Mouse (Mus musculus): ENCODE results near the gene Arhgap23. TPM values are rescaled to one million over a fixed set of nuclear protein-coding genes. Genes with fewer than 3 reads are reported as not detected.

The Arhgap23 gene
- polyA plus RNA-seq, 1 experiment, result 26.0 TPM

DNA sequence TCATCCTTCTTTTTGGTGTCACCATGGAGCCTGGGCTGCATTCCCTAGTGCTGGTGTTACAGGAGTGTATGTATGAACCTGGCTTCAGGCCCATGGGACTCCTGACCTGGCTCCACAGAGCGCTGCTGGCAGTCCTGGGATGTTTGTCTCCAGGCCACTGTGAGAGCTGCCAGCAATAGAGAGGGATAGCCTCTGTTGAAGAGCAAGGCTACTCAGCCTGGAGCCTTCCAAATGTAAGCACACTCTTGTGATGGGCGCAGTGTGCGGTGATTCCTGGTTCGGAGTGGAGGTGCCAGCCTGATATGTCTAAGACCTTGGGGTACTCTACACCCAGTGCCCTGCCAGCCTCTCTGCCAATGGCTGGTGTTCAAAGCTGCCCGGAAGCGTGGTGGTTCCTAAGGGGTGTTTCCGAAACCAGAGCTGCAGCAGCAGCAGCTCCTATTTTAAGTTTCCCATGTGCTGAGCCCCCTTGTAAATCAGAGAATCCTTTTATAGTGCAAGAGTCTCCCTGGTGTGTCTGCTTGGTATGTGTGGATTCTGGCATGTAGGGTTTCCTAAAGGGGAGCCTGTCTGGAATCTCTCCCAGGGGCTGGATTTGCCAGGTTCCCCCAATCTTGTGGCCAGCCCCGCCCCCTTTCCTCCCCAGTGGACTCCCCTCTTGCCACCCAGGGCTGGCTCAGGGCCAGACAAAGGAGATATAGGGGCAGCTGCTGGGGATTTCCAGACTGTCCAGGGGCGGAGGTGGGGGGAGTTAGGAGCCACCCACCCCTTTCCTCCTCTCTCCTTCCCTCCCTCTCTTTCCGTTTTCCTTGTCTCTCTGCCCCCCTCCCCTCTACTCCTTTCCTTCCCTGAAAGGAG lies 9.0 kb upstream of the Arhgap23 start:
- DNase-seq (ENCODE audit: low spot score), result peak; percentile 27

DNA sequence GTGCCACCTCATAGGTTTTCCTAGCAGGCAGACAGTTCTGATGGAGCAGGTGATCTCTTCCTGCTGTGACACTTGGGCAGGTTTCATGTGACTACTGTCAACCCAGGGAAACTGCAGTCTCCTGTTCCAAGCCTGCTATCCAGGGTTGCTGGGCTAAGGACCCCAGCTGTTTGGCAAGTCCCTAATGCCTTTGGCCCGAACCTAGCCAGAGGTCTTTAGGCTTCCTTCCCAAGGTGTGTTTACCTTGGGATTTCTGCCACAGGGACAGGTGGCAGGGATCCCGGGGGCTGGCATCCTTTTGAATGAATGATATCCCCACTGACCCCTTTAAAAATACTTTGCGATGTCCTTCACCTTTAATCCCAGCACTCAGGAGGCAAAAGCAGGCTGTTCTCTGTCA lies 7.9 kb upstream of the Arhgap23 start:
- peak; percentile 19 for DNase-seq (ENCODE audit: low spot score)

DNA sequence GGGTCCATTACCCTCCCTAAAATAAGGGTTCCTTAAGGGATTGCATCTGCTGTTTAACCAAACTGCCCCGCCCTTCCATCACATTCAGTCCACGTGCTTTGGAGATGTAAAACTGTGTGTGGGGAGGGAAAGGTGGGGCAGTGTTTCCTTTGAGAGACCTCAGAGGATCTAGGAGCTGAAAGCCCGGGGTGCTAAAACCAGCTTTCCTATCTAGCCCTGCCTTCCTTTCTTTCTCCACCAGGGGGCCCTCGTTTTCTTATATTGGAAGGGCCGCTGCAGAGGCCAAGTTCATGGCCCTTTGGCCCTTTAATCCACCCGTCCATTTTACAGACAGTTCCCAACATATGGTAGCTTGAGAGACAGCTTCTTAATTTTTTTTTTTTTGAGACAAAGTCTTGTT lies 7.2 kb upstream of the Arhgap23 start:
- DNase-seq (ENCODE audit: low spot score), result peak; percentile 35

DNA sequence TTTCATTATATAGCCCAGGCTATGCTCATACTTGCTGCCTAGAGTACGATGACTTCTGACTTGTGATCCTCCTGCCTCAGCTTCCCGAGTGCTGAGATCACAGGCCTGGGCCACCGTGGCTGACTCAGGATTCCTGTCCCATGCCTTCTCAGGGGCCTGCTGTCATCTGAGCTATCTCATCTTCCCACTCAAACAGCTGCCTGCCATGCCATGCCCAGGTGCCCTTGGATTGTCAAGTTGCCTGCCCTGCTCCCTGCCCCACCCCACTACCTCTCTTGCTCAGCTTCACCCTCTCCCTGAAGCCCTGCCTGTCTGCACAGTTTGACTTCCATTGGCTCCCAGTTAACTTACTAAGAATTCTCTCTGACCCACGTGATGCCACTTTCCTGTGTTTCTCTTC lies 4.4 kb upstream of the Arhgap23 start:
- no peak for DNase-seq (ENCODE audit: low spot score)

DNA sequence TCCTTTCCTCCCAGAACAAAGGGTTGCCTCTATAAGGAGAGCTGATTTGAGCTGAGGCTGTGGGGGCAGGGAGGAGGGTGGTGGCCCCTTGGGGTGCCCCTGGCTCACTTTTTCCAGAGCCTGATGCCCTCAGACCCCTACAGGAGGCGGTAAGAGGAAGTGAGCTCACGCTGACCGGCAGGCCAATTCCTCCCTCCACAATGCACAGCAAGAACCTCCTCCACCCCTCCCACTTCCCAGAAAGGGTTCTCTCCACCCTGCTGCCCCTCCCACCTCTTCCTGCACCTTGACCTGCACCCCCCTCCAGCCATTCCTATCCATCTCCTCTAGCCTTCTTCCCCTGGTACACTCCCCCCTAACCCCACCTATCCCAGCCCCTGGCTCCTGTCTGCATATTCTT lies 3.2 kb upstream of the Arhgap23 start:
- no peak for DNase-seq (ENCODE audit: low spot score)

DNA sequence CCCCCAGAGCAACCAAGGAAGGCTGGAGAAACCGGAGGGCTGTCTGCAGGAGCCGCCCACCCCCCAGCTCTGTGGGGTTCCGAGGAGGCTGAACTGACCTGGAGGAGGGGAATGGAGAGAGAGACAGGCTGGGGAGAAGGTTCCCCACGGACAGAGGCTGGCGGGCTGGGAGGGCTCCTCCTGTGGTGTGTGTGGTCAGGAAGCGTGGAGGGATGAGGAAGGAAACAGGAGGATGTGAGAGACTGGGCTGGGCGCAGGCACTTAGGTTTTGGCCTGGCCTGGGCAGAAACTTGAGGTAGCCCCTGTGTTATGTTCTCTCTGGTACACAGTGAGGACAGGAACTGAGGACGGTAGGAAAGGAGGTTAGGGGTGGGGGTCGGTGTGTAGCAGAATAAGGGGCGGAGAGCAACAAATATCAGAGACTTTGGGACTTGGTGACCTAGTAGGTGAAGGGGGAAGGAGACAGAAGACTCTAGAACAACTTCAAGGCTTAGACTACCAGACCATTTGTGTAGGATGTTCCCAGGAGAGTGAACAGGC lies 2.5 kb upstream of the Arhgap23 start:
- DNase-seq (ENCODE audit: low spot score), result no peak

DNA sequence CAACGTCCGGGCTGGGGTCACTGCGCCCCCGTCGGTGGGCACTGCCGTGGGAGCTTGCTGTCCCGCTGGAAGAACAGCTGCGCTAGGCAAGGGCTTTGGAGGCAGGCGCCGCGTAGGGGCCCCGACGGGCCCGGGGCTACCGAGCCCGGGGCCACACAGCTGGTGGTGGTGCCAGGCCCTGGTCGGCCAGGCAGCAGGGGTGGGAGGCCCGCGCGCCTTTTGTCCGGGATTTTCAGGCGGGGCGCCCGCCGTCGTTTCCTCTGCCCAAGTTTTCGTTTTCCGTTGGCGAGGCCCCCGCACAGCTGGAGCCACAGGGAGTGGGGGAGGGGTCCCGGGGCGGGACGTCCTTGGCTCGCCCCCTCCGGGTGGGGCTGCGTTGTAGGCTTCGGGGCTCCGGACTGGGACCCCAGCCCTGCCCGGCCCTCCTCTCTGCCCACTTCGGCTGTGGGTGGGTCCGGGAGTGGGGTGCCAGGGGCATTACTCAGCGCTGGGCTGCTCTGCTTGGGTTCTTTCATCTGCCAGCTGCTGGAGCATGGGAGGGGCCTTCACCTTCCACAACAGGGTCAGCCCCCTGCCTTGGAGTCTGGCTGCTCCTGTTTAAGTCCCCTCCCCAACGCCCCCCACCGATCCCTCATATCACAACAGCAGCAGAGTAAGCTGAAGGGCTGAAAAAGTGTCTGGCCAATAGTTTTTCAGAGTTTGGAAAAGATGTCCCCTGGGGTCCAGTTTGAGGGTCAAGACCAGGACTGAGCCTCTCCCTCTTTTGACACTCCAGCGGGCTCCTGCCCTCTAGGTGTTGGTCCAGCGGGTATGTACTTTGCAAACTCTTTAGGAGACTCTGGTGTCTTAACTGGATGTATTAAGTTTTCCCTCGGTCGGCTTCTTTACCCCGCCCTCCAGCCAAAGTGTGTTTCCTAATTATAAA lies 641 bp downstream of the Arhgap23 start:
- DNase-seq (ENCODE audit: low spot score), result no peak

DNA sequence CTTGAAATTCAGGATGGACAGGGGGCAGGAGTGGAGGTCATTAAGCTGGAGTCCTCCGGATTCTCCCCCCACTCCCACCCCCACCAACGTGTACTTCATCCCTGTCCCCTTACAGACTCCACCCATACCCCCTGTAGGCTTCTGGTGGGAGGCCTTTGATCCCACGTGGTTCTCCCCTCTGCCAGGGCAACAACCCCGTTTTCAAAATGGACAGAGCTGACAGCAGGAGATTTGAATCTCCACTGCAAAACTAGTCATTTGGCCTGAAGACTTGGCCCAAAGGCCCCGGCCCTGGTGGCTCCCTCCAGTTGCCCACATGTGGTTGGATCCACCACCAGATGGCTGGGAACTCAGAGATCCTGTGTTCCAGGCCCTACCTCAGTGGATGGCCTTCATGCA lies 1.3 kb downstream of the Arhgap23 start:
- no peak for DNase-seq (ENCODE audit: low spot score)

DNA sequence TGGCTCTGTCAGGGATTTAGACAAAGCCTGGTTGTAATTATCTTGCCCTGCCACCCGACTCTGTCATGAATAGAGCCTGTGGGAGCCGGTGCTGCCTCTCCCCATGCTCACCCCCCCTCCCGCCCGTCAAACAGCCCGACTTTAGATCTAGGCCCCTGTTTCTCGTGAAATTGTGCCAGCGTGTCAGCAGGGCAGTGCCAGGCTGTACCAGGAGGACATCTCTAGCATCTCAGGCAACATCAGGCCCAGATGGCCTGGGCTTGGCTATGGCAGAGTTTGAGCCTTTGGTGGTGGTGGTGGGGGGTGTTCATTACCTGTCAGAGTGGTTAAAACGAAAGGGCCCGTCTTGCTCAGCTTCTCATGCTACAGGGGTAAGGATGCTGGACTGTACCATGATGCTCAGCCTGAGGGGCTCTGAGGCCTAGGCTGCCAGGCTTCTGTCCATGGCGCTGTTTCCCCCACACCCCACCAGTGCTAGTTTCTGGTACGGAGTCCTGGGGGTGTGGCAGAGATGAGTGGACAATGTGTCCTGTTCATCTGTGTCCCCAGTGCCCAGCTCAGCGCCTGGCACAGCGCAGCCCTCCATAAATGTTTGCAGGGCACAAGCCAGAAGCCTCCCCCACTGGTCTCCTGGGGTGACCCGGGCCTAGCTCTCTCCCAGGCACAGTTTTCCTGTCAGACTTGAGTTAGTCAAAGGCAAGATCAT lies 3.7 kb downstream of the Arhgap23 start:
- no peak for DNase-seq (ENCODE audit: low spot score)

DNA sequence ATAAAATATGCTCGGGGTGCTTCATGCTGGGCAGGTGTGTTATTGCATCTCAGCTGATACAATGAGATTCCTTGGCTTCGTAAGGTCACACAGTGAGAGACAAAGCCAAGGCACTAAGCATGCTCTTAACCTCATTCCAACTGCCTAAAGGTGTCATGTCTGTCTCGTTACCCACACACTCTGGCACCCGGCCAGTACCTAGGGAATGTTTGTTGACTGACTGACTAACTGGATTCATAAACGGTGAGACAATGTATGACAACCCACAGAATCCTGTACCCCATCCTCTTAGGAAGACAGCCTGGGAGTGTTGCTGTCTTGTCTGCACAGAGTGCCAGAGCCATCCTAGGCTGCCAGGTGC lies 4.2 kb downstream of the Arhgap23 start:
- no peak for DNase-seq (ENCODE audit: low spot score)

DNA sequence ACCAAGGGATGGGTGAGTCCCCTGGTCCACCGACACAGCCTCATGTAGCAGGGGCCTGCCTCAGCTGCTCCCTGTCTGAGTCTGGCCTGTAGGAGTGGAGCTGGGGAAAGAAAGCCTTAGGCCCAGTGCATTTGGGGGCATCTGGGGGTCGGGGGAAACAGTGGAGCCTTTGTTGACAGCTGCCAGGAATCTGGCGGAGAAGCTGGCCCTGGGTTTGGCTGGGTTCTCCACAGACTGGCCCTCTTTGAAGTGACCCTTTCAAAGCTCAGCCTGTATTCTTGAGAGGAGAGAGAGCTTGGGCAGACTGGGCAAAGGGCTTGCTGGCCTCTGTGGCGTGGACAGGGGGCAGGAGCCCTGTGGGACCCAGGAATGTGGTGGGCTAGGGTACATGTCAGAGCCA lies 7.2 kb downstream of the Arhgap23 start:
- DNase-seq (ENCODE audit: low spot score), result no peak

DNA sequence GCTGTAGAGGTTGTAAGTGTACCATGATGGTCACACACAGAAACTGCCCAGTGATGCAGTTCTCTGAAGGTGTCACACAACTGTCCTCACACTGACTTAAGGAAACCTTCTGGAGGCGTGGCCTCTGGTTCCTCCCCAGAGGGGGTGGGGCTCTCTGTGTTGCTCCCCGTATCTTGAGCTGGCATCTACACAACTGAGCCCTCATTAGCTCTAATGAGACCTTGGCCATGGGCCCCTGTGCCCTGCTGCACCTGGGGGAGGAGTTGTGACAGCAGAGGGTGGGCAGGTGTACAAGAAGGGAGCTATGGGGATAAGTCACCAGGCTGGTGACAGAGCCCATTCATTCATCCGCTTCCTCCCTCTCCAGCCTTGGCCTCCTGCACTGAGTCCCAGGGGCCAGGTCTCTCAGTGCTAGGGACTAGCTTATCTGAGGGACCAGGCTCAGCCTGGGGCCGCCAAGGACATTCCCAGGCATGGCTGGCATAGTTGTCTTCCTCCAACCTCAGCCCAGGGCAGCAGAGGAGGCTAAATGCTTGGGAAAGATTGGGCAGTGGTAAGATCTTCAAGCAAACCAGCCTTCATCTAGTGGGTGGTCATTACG lies 8.9 kb downstream of the Arhgap23 start:
- no peak for DNase-seq (ENCODE audit: low spot score)

DNA sequence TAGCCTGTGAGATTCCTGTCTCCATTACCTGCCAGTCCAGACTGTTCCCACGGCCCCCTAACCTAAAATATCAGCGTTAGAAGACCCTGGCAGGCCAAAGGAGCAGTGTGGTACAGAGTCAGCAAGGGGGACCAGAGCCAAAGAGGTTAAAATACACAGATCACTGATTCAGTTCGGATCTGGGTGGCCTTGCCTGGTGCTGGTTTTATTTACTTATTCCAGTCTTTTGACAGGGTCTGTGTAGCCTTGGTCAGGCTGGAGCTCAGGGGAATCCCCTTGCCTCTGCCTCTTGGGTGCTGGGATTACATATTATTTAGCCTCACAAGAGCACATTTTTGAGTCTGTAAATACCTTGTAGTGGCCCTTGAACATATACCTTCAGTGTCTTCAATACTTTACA lies 9.5 kb downstream of the Arhgap23 start:
- no peak for DNase-seq (ENCODE audit: low spot score)

DNA sequence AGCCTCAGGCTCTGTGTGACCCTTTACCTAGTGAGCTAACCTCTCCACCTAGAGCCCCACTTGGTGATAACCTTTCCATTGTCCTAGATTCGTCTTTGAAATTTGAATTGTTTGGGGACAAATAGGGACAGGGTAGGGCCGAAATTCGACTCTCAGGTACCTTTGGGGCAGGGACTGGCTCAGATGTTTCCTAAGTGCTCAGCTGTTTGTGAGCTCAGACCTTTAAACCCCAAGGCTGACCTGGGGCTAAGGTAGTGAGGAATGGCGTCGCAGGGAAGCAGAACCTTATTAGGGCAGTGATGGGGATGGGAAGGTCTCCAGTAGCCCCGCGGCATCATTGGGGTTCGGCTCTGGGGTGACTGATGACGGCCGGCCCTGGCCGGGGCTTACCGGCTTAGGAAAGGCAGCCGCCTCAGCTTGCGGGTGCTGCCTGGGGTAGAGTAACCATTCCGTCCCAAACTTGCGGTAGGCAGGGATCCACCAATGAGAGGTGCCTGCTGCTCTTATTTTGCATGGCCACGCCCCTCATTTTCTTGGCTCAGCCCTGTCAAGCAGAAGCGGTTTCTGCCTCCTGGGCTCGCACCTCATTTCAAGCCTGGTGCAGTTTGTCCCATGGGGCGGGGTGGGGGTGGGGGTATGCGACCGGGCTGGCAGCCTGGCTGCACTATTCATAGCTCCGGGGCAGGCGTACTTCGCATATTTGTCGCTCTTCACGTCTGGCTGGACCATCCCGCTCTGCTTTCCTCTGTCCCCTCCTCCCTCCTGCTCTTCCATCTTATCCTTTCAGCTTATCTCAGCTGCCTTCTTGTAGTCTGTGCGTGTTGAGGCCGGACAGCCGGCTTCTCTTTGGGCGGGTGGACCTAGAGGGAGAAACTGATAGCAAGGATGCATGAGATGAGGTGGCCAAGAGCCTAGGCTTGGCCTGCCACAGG lies 12.7 kb downstream of the Arhgap23 start:
- DNase-seq (ENCODE audit: low spot score), result no peak

DNA sequence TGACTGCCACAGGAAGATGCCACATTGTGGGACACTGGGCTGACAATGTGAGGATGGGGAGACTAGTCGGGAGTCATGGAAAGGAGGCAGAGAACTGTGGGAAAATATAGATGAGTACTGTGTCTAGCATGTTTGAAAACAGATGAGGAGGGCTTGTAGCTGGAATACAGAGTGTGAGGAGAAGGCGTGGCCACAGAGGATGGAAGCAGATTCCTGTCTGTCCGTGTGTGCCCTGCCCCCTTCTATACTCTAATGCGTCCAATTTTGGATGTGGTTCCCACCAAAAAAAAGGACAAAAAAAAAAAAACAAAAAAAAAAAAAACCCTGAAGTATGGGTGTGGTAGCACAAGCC lies 13.4 kb downstream of the Arhgap23 start:
- no peak for DNase-seq (ENCODE audit: low spot score)

DNA sequence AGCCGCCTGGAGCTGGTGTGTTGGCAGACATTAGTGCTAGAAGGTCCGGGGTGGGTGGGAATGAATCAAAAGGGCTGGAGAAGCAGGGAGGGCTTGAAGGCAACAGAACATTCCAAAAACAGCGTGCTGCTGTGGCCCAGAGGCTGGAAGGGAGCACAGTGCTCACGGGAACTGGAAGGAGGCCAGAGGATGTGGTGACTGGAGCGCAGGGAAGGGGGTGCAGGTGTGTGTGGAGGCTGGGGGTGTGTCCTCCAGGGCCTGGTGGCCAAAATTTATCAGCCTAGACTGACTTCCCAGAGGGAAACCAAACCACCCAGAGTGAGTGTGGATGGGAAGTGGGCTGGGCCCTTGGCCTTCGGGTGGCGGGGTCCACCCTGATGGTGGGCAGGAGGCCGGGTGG lies 14.3 kb downstream of the Arhgap23 start:
- no peak for DNase-seq (ENCODE audit: low spot score)

DNA sequence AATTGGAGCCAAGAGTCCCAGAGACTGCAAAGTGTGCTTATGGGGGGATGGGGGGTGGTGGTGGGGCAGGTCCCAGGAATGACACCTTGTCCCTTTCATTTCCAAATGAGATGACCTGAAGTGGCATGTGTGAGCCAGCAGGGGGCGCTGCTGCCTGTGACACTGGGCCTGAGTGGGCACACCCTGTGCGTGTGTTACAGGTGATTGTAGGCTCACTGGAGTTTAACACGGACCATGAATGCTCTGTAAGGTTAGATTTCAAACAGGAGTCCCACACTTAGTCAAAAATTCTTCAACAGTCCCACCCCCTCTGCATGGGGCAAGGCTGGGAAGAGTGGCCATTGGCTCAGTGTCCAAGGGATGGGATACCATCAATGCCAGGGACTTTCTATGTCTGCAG lies 16.7 kb downstream of the Arhgap23 start:
- no peak for DNase-seq (ENCODE audit: low spot score)

DNA sequence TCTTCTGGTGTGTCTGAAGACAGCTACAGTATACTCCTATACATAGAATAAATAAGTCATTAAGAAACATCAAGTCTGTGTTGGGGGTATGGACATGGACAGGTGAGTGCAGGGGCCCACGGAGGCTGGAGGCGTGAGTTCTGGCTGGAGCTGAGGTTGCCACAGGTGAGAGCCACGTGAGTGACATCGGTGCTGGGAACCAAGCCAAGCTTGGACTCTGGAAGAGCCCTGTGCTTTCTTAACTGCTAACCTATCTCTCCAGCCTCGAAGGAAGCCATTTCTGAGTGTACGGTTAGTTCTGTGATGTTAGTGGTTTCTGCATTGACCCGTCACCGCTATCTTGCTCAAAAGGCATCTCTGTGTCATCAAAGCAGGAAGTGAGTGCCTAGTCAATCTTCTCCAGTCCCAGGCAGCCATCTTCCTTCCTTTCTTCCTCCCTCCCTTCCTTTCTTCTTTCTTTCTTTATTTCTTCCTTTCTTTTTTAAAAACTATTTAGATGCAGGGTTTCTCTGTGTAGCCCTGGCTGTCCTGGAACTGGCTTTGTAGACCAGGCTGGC lies 17.7 kb downstream of the Arhgap23 start:
- no peak for DNase-seq (ENCODE audit: low spot score)

DNA sequence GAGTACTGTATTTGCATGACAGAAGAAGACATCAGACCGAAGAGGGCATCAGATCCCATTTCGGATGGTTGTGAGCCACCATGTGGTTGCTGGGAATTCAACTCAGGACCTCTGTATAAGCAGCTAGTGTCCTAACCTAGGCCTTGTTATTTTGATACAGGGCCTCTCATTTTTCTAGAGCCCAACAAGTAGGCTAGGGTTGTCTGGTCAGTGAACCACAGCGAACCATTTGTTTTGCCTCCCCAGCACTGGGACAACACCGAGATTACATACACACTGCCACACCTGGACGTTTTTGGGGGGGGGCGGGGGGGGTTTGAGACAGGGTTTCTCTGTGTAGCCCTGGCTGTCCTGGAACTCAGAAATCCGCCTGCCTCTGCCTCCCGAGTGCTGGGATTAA lies 18.8 kb downstream of the Arhgap23 start:
- no peak for DNase-seq (ENCODE audit: low spot score)

DNA sequence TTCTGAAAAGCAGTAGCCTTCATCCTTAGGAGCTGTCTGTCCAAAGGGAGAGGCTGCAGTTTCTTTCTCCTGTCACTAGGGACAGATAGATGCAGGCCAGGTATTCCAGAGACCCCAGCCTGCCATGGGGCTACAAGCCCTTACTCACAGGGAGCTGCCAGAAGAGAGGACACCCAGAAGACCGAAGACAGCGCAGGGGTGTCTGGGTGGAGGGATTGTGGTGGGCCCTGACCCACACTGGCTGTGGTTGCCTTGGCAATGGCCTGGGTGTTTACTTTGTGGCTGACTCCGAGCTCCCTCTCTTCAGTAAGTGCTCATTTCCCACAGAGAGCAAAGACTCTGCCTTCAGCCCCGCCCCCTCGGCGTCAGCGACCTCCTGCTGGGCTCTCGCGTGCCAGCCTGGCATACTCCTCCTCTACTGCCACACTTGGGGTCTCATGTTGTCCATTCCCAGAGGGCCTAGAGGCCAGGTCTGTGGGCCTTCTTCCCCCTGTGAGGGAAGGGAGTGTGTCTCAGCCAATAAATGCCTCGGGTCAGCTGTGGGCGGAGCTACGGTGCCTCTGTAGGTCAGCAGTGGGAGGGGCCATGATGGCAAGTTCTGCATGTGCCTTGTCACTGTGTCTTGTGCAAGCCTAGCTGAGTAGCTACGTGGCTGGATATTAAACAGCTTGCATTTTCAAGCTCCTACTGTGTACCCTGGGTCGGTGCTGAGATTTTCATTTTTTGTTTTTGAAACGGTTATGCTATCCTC lies 19.5 kb downstream of the Arhgap23 start:
- DNase-seq (ENCODE audit: low spot score), result peak; percentile 82

All from urinary bladder, adult 2 months (tissue).